Mouse (Mus musculus) ovary, adult 18-20 months (tissue): ENCODE measurements at regions not wholly inside any gene's neighbourhood (a gene's known extent, or its start where the extent isn't known, plus 50 kb on each side); places are given as distances from the start of the nearest gene placed in this dataset.

Experiments
- DNase-seq: peaks from one replicate; pipeline ENCODE4 v3.0.0; 2022; ENCODE audit warnings: low spot score, mixed read lengths

DNA sequence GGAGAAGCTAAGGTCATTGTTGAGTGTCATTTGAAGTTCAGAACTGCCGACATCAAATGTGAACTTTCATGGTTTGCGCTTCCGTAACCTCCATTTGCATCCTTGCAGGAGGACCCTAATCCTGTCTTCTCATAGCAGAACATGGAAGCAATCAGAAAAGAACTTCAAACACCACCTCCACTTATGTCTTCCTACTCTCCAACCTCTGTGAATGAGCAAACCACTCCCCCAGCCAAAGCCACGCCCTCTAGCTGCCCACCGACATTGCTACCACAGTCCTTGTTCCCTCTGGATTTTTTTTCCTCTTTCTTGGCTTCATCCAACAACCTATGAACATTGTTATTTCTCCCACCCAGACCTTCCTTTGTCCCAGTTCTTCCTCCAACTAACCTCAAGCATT, 149.9 kb downstream of the Kdr start:
- no peak for DNase-seq

GRCm38 (mm10) chr5:75826283-75827098, 151.8 kb downstream of the Kdr start:
- no peak for DNase-seq

DNA sequence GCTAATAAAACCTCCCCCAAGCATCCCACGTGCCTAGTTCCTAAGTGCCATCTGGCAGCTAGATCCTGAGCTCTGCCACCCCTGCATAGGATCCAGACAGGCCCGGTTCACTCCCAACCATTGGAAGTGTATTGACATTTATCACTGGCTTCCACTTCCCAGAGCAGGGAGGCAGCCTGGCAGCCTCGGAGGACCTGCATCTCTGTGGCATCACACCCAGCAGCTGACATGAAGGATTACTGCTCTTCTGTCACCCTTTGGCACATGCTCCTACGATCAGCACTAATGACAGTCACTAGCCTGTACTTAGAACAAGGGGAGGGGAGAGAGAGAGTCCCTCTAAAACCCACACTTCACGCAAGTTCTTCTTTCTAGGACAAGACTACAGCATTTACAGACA, 152.7 kb downstream of the Kdr start:
- no peak for DNase-seq

- DNase-seq, result no peak
These were observed 153.6 kb downstream of the Kdr start for GRCm38 (mm10) chr5:75824660-75825059.

- no peak for DNase-seq
These were observed 154.6 kb downstream of the Kdr start for GRCm38 (mm10) chr5:75823646-75824045.

DNA sequence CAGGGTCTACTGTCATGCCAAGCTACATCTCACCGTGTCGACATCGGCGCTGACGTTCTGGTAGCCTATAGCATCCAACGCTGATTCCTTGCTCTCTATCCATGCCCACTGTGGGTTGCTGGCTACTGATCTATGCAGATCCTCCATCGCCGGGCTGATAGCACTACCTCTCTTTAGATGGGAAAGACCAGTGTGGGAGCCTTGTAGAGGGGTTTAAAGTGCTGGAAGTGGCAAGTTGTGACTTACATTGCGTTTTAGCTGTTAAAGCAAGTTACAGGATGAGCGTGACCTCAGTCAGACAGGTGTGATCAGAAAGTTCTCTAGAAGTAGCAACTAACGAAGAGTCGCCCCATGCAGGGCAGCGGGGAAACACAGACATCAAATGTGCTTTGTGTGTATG, 160.9 kb downstream of the Kdr start:
- DNase-seq, result no peak

- DNase-seq, result no peak
These were observed 163.8 kb downstream of the Kdr start for GRCm38 (mm10) chr5:75814393-75814984.

DNA sequence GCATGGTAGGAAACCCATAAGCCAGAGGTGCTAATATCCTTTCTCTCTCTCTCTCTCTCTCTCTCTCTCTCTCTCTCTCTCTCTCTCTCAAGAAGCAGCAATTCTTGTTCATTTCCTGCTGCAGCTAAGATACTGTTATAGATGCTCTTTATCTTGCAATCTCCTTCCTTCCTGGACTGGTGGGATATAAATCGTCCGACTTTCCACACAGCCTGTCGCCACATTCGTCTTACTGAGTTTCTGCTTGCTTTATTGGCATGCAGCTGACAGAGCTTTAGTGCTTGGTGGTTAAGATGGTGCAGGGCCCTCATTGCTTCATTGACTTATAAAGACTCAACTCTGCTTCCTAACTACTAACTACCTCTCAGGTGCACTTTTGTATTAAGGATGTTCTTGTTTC, 165.6 kb downstream of the Kdr start:
- DNase-seq, result no peak

- no peak for DNase-seq
These were observed 169.5 kb downstream of the Kdr start for GRCm38 (mm10) chr5:75808551-75809332.

- no peak for DNase-seq
These were observed 173.2 kb downstream of the Kdr start for GRCm38 (mm10) chr5:75805011-75805410.

- no peak for DNase-seq
These were observed 173.9 kb downstream of the Kdr start for GRCm38 (mm10) chr5:75804340-75804739.

DNA sequence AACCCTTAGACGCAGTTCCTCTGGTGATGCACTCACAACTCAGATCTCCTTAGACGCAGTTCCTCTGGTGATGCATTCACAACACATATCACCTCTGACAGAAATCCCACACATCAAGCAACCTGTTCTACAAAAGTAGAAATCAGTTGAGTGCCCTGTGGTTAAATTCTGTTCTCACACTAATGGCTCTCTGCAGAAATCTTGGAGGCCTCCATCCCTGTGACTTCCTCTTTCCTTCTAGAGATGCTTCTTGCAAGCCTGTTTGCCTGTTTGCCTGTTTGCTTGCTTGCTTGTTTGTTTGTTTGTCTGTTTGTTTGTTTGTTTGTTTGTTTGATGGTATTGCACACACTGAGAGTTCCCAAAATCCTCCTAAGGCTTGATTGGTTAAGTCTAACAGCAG, 175.2 kb downstream of the Kdr start:
- no peak for DNase-seq

- no peak for DNase-seq
These were observed 177.9 kb downstream of the Kdr start for GRCm38 (mm10) chr5:75800040-75800989.

DNA sequence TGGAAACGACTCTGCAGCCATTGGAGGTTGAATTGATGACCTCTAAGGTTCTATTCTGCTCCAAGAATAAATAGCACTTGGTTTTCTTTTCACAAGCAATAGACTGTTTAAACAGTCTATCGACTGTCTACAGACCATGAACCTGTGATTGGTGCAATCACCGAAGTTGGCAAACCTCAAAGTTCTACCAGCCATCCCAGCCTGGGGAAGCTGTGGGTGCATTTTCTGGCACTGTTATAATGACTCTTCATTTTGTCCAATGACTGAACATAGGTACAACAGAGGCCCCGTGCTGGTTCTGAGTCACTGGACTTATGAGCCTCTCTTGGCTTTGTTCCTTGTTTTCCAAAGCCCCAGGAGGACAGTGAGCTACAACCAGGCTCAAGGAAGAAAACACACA, 178.6 kb downstream of the Kdr start:
- DNase-seq, result no peak

DNA sequence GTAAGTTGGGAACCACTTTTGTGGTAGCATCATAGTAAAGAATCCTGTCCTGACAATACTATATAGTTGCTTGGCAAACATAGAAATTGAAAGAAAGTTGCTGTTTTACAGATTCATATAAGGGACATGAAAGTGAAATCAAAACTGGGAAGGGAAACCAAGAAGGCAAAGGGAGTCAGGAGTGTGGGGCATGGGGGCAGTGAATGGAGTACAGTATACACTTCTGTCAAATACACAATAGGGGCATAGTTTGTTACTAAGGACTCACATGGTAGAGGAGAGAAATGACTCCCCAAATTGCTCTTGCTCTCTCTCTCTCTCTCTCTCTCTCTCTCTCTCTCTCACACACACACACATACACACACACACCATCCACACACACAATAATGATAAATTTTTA, 185.1 kb downstream of the Kdr start:
- no peak for DNase-seq

GRCm38 (mm10) chr5:75791738-75792137, 186.5 kb downstream of the Kdr start:
- DNase-seq, result no peak

GRCm38 (mm10) chr5:75788087-75788486, 190.2 kb downstream of the Kdr start:
- no peak for DNase-seq

- no peak for DNase-seq
These were observed 192.1 kb downstream of the Kdr start for GRCm38 (mm10) chr5:75786196-75786595.

DNA sequence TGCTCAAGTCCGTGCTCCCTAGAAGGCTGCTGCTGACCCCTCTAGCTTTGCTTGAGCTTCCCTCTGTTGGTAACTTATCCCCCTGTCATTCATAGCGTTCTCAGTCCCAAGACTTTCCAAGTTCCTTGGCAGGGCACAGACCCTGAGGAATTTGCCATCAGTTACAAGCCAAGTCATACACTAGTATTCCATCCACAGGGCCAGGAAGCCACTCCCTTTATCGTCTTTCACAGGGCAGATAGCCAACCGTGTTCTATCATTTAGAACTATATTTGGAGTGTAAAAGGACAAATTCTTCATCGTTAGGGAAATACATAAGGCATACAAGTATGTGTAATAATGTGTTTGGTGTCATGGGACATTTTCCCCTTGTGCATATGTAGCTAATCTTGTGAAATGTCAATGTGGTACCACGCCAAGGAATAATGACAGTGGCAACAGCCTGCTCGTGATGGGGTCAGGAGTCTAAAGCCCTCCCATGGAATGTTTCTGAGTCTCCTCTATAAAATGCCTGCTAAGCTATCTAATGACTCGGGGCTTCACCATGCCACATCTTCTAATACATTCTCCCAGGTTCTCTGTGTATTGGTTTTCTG, 193.2 kb downstream of the Kdr start:
- DNase-seq, result no peak

- DNase-seq, result no peak
These were observed 195.9 kb downstream of the Kit start for GRCm38 (mm10) chr5:75770592-75770991.

DNA sequence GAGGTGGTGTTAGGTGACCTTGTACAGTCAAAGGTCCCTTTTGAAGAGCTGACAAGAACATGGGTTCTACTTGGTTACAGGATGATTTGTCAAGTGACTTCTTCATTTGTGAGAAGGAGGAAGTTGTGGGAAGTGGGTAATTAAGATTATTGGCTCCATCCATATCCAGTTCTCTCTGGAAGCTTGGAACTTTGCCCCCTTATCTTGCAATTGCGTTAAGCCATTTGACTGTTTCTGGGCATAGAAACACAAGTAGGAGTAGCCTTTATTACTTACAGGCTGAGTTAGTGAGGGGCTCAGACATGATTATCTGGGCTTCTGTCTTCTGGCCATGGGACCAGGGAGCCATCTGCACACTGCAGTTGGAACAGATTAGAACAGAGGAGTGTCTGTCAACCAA, 192.5 kb downstream of the Kit start:
- no peak for DNase-seq

DNA sequence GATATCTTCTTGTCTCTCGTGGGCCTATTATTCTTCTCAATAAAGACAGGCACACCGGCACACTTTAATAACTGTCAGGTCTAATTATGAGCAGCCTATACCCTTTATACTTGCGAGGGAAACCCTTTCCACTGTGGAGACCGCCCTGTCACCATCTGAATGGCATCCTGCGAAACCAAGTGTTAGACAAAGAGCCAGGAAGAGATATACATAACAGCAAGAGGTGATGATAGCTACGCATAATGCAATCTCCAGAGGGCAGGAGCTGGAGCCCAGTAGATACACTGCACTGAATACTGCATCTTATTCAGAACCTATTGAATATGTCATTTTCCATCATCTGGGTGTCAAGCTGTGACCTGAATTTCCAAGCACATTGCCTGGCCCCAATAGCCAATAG, 187.7 kb downstream of the Kit start:
- no peak for DNase-seq
